Mouse (Mus musculus) common myeloid progenitor, adult 5-6 weeks (primary cell): Measurements from ENCODE around the gene Npnt. TPM values are rescaled to one million over a fixed set of nuclear protein-coding genes. Genes with fewer than 3 reads are reported as not detected.

Experiments
- ATAC-seq: replicated peaks from 2 replicates; pipeline ENCODE4 v1.8.0; 2016; ENCODE audit warnings: low read depth, mild to moderate bottlenecking, moderate TSS enrichment, inconsistent platforms; ENCODE audit not compliant: poor library complexity, severe bottlenecking
- total RNA-seq: library from RNA; stranded (forward); fragments of 200-1000, 187-1606 nt; gene quantifications from 2 replicates; pipeline ENCODE4 v1.2.3, GENCODE M21; 2017

Npnt gene
- not detected in 2 replicates for total RNA-seq

DNA sequence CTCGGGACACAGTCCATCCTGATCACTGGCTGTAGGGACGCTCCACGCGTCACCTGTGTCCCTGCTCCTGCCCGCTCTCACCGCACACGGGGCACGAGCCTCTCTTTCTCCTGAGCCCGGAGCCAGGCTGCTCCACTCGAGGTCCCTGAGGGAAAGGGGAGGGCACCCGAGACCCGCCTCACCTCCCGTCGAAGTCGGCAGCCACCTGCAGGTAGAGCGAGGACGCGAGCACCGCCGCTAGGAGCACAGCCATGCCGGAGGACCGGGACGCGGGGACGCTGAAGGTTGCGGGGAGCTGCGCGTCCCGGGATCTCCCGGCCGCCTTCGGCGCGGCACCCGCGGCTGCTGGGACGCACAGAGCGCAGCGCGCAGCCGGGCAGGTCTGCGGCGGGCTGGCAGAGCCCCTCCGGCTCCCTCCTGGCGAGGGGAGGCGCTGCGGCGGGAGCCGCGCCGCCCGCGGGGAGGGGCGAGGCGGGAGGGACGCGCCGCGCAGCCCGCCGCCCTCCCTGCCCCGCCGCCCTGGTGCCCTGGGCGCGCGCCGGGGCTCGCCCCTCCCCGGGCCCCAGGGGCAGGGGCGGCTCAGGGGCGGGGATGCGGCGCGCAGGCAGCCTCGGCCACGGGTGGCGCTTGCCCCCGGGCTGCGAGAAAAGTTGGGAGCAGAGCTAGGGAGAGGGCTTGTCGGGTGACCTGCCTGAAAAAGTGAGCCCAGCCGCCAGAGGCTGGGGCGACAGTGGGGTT is at the start of gene Npnt:
Npnt (minus strand) TSS at position 501 of the 738 bp plus-strand sequence.
- ATAC-seq = peak; percentile 41

DNA sequence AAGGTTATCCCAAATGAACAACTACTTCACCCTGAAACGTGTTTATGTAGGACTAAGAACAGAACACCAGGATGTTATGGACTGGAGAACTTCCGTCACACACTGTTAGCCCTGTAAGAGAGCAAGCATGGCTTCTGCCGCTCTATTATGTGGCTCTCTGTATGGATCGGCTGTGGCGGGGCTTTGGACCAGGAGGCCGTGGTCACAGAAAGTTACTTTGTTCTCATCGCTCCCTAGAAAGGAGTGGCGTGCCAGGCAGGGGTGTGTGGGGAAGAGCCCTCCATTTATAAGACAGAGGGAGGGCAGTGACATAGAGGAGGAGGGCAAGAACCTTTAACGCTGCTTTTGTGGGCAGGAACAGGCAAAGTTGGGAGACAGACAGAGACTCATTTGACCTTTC is 46.2 kb upstream of the Npnt start:
- no peak for ATAC-seq

DNA sequence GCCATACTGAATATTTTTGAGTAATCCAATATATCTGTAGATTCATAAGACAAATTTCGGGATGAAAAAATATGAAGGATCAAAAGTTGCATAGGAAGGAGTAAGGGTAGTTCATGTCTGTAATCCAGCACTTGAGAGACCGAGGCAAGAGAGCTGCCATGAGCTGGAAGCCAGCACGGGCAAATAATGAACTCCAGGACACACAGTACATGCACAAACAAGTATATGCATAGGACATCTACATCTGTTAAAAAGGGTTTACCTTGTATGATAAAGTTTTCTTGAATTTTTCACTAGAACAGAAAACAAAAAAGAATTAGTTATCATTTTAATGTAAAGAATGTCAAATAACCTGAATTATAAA is 45.8 kb upstream of the Npnt start:
- ATAC-seq = no peak

DNA sequence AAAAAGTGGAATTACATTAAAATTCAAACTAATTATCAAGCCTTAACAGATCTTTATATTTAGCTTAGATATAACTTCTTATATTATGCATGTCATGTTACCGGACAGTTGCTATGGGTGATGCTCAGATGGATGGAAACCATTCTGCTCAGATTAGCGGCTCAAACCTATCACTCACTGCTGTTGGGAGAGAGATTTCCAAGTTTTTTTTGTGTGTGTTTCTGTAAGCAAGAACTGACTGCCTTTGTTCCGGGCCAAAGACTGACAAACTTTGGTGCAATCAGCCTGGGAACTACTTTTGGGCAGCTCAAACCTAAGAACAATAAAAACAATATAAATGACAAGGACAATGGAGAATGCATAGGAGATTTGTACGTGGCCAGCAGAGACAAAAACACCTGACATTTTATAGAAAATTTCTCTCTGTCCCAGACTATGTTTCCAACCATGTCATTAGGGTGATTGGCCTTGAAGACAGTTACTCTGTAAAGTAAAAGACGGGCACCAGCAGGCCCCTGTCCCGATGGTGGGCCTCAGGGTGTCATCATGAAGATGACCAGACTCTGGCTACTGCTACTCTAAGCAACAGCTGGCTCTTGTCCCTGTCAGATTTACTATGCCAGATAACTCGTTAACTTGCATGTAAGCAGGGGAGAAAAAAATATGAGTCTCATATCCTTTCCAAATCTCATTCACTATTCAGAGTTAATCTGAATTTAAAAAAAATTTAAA is 45.2 kb upstream of the Npnt start:
- ATAC-seq = no peak

DNA sequence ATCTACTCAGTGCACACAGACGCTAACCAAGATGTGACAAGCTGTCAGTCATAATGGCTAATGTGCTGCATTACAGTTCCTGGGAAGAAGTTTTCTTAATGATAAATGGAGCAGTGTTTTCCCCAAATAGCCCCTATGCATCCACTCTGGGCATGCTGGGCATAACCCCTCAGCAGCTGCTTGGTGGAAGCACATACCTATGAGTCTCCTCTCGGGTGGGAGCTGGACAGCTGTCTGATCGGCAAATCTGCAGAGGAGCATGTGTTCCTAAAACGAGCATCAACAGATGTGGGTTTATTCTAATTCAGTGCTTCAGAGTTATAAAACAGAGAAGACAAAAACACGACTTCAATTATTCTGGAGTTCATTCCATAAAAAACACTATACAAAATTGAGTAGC is 36.1 kb upstream of the Npnt start:
- no peak for ATAC-seq

DNA sequence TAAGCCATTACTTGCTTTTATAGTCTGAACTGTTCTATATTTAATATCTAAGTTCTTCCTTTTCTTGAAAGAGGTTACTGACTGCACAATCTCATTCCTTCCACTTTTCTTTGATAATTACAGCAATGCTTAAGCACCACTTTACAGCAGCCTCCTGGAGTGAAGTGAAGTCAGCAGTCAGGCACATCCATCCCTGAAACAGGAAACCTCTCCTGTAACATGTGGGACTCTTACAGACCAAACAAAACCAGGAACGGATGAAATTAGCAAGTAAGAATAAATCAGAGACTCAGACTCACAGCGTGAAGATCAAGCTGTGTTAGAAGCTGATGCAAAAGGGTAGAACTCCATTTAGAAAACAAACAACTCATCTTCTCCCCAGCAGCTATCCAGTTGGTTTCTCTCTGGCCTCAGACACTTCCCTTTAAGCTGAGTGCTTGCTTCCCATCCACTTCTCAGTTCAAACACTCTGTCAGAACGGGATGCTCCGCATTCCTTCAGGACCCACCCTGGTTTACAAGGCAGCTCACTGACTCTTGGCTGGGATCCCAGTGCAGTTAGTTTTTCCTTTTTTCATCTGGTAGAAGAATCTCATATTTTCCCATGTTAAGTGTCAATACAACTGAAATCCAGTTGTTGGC is 33.9 kb upstream of the Npnt start:
- no peak for ATAC-seq

DNA sequence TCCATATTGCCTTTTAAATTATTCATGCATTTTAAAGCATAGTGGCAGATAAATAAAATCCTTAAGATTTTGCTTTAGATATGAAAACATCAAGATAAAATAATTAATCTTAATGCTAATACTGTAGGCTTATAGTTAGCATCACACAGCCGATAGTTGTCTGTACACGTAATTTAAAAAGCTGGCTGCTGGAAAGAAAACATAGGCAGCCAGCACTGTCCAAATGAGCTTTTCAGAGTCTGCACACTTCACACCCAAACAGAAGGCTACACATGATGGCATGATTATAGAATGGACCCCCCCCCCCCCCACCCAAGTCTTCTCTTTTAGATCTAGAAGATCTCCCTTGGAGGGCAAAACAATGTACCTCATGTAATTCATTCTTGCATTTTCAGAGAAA is 31.9 kb upstream of the Npnt start:
- ATAC-seq = no peak

DNA sequence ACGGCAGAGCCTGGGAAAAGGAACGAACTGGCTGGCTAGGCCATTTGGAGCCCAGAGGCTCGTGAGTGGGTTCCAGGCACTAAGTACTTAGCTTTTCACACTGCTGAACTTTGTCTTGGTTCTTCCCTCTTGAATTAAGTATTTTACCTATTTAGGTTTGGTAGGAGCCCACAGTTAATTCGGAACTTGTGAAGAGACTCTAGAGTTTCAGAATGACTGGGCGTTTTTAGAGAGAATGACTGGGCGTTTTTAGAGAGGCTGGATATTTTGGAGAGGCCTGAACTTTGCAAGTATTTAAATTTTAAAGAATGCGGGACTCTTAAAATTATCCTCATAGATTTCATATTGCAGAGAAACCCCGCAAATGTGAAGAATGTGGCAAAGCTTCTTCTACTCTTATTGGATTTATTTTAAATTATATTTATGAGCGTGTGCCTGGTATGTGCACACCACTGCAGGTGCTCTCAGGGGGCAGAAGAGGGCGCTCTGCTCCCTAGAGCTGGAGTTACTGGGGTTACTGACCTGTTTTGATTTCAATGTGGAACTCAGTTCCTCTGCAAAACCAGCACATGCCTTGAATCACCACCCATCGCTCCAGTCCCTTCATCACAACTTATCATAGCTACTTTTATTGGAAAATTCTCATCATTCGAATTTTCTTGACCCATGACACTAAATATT is 29.8 kb upstream of the Npnt start:
- ATAC-seq = no peak

DNA sequence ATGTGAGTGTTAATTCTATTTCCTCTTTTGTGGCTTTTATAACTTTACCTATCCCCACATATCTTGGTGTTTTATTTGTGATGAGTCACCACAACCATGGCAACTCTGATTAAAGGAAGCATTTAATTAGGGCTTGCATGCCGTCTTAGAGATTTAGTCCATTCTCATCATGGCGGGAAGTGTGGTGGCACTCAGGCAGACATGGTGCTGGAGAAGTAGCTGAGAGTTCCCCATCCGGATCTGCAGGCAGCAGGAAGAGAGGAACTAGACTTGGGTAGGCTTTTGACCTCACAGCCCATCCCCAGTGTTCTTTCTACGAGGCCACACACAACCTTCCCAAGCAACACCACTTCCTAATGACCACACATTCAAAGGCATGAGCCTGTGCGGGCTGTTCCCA is 16.2 kb upstream of the Npnt start:
- ATAC-seq = peak; percentile 77

DNA sequence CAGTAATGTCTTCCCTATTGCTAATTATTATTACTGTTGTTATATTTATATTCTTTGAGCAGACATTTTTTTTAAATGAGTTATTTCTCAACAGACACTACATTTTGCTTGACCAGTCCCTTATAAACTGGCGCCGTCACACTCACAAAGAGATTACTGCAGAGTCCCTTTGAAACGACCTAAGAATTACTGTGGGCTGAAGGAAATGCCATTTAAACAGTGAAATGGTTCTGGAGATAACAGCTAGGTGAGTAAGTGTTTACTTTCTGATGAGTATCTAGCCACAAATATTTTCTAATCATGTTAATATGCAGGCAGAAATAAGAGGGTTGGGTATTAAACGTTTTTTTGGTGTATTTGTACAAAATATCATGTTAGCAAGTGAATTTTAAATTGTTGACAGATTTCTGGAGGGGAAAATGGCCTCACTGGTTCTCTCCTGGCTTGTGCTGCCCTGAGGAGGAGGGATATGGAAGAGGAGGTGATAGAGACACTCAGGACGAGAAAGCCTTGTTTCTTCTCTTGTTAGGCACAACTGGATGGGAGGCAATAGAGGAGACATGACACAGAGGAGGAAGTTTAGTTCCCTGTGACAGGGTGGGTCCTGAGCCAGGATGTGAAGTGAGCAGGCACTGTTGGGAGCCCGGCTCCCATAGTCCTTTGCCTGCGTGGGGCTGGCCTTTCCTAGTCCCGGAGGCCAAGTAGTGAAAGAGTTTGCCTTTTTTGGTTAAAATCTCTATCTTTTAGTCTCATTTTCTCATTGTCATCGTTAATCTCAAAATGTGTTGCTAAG is 14.8 kb upstream of the Npnt start:
- no peak for ATAC-seq

DNA sequence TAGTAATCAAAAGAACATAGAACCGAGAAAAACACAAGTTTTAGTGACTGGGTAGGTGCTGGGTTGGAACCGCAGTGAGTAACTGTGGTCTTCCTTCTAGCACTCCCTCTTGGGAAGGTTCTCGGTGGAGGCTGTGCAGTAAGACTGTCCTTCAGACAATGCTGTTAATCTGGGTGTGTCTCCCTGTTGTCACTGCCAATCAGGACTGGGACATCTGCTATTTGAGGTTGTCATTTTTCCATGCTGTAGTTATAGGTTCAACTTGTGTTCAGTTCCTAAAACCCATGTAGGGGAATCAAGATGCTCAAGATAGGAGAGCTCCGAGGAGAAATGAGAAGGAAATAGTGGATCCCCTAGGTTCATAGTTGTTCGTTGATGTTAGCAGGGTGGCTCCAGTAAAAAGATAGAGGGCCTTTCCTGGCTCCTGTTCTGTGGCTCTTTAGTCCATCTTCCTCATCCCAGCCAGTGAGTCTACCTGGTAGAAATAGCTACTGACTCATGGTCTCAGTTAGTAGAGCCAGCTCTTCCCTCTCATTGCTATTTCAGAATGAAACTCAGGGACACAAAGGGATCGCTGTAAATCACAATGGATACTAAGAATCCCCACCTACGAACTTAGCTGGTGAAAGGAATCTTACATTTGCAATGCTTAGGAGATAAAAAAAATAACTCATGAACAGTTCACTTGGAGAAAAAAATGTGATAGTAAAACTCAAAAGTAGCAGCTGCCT is 12.7 kb upstream of the Npnt start:
- ATAC-seq = no peak

DNA sequence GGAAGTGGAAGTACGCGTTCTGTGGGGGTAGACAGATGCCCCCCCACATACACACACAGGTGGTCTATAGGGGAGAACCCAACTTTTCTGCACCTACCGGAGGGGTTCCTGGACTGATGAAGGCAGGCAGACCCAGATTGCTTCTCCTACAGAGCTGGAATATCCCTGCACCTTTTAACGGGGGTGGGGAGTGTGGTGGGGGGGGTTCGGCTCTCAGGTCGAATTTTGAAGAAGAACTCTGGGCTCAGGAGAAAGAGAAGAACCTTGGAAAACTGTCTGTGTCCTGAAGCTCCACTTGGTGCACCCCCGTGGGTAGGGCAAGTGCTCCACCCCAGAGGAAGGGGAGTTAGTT is 414 bp upstream of the Npnt start:
- no peak for ATAC-seq

DNA sequence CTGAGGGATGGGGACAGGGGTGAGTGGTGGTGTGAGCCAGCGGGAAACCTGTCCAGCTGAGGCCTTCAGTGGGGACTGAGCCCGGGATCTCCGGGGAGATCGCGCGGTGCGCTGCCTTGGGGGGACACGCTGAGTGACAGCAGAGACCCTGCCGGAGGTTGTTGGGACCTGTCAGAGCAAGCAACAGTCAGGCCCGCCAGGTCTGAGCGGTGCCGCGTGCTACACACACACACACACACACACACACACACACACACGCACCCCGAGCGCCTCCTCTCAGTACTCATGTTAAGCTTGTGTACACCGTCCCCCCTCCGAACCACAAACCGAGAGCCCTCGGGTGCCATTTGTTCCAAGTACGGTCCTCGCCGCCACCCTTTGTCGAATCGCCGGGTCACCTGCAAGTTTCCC is 706 bp downstream of the Npnt start:
- peak; percentile 49 for ATAC-seq

DNA sequence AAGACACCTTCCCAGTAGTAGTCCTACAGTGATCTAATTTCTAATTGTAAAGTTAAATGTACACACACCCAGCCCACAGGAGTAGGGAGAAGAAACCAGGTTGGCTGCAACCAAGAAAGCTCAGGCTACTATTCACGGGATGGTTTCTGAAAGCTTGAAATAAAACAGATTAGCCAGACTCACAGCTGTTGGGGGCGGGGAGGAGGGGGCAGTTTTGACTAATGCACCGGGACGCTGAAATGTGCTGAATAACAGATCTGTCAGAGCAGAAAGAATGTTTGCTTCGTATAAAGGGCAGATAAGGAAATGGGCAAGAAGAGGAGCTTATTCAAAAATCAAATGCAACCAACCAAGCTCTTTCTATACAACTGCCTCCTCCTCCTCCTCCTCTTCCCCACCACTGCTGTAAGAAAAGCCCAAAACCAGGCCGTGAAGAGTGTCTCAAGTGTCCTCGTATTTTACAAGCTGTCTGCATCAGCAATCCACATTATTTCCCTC is 1.7 kb downstream of the Npnt start:
- no peak for ATAC-seq

DNA sequence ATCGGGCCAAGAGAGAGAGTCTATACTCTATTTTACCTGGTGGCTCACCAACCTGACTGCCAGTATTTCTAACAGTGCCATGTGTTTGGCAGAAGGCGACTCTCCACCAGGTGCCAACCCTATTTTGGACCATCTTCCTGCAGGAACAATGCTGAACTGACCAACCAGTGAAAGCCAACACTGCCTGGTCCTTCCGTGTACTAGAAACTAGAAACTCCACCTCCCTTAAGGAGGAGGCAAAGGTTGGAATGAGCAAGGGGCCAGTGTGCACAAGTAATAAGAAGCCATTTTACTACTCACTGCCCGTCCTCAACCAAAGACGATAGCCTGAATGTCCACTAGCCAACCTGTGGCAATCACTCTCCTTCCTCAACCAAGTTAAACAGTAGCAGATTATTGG is 4.0 kb downstream of the Npnt start:
- no peak for ATAC-seq

DNA sequence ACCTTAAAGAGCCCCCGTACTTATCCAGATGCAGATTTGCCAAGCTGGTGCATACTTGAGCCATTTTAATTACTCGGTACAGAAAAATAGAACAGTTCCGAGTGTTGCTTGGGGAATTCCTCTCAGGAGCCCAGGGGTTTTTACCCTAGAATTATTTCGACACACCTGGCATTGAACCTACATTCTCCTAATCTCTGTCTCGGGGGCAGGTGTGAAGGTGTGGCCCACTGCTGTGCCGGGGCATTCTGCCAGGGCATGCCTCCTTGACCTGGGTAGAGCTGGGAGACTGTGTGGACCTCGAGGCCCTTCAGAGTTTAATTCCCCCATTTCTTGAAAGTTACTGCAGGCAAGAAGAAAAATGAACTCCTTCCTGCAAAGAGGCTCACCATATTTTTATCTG is 4.4 kb downstream of the Npnt start:
- ATAC-seq = no peak

DNA sequence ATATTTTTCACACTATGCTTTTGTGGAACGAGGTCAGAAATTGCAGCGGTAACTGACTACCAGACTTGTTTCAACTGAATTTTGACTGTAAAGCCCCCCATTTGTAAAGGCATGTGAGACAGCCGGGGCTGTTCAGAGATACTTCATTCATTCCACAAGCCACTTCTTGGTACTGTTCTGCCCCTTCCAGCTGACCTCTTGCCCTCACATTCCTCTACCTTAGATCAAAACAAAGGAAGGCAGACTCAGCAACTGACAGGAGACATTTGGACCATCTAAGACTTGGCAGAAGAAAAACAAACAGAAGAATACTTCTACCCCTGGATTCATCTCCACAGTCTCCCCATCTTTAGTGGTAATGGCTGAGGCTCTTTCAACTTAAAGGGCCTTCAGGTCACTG is 5.5 kb downstream of the Npnt start:
- no peak for ATAC-seq

DNA sequence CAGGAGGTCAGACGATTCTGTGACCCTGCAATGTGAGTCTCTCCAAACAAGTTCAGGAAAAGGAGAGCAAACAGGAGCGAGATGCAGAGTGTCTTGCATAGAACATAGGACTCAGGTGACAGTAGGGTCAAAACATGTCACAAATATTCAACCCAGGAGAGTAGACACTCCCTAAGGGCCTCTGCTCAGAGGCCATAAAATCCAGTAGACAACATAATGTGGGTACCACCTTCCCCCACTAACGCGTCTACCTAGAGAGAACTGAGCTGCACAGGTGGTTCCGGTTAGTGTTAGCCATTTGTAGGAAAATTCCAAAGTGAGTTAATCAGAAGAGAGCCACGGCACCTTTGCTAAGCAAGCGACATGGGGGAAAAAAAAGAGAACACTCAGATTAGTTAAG is 5.9 kb downstream of the Npnt start:
- no peak for ATAC-seq

DNA sequence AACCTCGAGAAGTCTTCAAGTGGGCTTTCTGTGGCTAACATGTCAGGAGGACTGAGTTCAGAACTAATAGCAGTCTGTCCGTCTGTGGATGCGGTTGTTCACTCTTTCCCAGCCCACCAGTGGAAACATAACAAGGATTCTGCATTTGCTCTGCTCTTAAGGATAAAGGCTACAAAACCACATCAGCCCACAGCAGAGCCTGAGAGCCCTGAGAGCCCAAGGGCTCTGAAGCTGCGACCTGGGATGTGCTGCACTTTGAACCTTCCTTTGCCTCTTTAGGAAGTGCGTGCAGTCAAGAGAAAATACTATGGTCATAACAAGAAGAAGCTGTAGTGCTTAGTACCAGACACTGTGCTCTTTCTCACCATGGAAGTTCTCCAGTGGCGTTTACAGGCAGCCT is 7.3 kb downstream of the Npnt start:
- ATAC-seq = no peak
